Mouse (Mus musculus): ENCODE data around the gene Ythdf2. TPM values are rescaled to one million over a fixed set of nuclear protein-coding genes. Genes with fewer than 3 reads are reported as not detected.
A peak's percentile ranks its signal among the peaks of the same experiment; 100 is the strongest.

Gene Ythdf2
- total and polyA plus RNA-seq, 2 experiments from 2014 or later = 28.7 to 52.4 TPM

GRCm38 (mm10) chr4:132166350-132167290 is 45.5 kb downstream of the Ythdf2 start:
- Histone ChIP-seq H3K9me3 (replicated peaks; ENCODE audit: control insufficient read depth, low read length) (no peaks in the 10 kb centered on the region), H3K4me3 (ENCODE audit: low read depth, low read length) (no peak overlapping the region), H3K4me1 (ENCODE audit: control insufficient read depth, insufficient read depth) (no peaks in the 10 kb centered on the region), H3K27me3 (ENCODE audit: control insufficient read depth, insufficient read depth, low read length) (no peaks in the 10 kb centered on the region), H3K9ac (replicated peaks; ENCODE audit: low read depth, low read length) (no peak overlapping the region), H3K27ac (ENCODE audit: low read depth) (no peak overlapping the region), H3K4me2 (ENCODE audit: low read depth, low read length) (no peak overlapping the region), H3K36me3 (replicated peaks; ENCODE audit: control insufficient read depth, insufficient read depth, low read length) (no peaks in the 10 kb centered on the region)
- DNase-seq (ENCODE audit: low spot score) (no peak), ATAC-seq (ENCODE audit: insufficient read depth, low read depth) (no peak)
- TF ChIP-seq EP300 (IDR thresholded peaks at IDR 0.05; ENCODE audit: low read depth) = no peak
- no peak for TF ChIP-seq CTCF (IDR thresholded peaks at IDR 0.05; ENCODE audit: low read depth)
- 64% methylated on average over 16 of the region's 16 CpGs for WGBS

DNA sequence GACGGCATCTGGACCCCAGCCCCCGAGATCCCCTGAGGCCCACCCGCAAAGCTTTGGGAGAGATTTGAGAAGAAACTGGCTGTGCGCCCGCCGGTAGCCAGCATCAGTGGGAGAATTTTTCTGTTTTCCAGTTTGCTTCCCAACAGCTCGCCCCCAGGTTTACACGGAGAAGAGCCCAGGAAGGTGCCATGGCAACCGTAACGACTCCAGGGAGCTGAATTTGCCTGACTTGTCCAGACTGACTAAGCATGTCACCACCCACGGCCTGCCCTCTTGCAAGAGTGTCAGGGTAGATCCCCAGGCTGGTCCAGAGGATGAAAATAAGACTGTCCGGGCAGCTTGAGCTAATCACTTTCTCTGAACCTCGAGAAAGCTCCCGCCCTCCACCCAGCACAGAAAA is 46.4 kb downstream of the Ythdf2 start:
- 63% methylated on average over 14 of the region's 14 CpGs for WGBS
- Histone ChIP-seq H3K27me3 (ENCODE audit: control insufficient read depth, insufficient read depth, low read length) (no peaks in the 10 kb centered on the region), H3K9me3 (replicated peaks; ENCODE audit: control insufficient read depth, low read length) (no peaks in the 10 kb centered on the region), H3K4me1 (ENCODE audit: control insufficient read depth, insufficient read depth) (no peaks in the 10 kb centered on the region), H3K4me3 (ENCODE audit: low read depth, low read length) (no peak overlapping the region), H3K36me3 (replicated peaks; ENCODE audit: control insufficient read depth, insufficient read depth, low read length) (no peaks in the 10 kb centered on the region), H3K4me2 (ENCODE audit: low read depth, low read length) (no peak overlapping the region), H3K27ac (ENCODE audit: low read depth) (no peak overlapping the region), H3K9ac (replicated peaks; ENCODE audit: low read depth, low read length) (no peak overlapping the region)
- no peak for TF ChIP-seq EP300 (IDR thresholded peaks at IDR 0.05; ENCODE audit: low read depth)
- TF ChIP-seq CTCF (IDR thresholded peaks at IDR 0.05; ENCODE audit: low read depth) = no peak
- DNase-seq (ENCODE audit: low spot score) (no peak), ATAC-seq (ENCODE audit: insufficient read depth, low read depth) (no peak)

DNA sequence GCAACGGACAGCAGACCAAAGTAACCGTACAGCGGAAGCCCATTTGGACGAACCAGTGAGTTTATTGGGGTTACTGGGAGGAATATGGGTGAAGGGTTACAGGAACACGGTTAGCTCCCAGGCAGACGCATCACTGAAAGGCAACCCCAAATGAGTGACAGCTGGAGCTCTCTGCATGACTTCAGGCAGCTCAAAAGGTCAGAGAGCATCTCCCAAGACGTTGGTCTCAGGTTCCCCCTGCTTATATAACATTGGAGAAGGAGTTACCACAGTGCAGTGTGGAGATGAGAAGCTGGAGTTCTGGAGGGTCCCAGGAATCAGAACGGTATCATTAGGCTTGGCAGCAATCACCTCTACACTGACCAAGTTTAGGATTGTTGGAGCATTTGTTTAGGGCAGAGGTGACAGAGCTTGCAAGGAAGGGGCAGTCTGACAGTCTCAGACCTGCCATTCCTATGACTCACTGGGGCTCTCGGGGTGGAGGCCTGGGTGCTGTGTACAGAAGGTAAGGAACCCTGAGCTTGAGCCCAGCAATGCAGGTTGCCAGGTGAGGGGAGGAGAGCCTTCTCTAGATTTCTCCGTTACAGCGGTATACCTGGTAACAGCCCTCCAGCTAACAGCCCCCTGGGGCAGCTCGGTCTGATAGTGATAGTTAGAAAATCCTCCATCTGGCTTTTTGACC is 55.0 kb downstream of the Ythdf2 start:
- Histone ChIP-seq H3K4me1 (ENCODE audit: control insufficient read depth, insufficient read depth) (no peaks in the 10 kb centered on the region), H3K4me3 (ENCODE audit: low read depth, low read length) (no peak overlapping the region), H3K9ac (replicated peaks; ENCODE audit: low read depth, low read length) (no peak overlapping the region), H3K4me2 (ENCODE audit: low read depth, low read length) (no peak overlapping the region), H3K9me3 (replicated peaks; ENCODE audit: control insufficient read depth, low read length) (no peaks in the 10 kb centered on the region), H3K36me3 (replicated peaks; ENCODE audit: control insufficient read depth, insufficient read depth, low read length) (no peaks in the 10 kb centered on the region), H3K27me3 (ENCODE audit: control insufficient read depth, insufficient read depth, low read length) (no peaks in the 10 kb centered on the region), H3K27ac (ENCODE audit: low read depth) (0 out of 2 replicates have a peak overlapping the region, but pooled peaks have one; percentile 6)
- no peak for DNase-seq (ENCODE audit: low spot score)
- TF ChIP-seq EP300 (IDR thresholded peaks at IDR 0.05; ENCODE audit: low read depth) = no peak
- TF ChIP-seq CTCF (IDR thresholded peaks at IDR 0.05; ENCODE audit: low read depth) = no peak
- ATAC-seq (ENCODE audit: insufficient read depth, low read depth) = no peak
- 62% methylated on average over 12 of the region's 12 CpGs for WGBS

GRCm38 (mm10) chr4:132154877-132155670 is 57.0 kb downstream of the Ythdf2 start:
- TF ChIP-seq CTCF (IDR thresholded peaks at IDR 0.05; ENCODE audit: low read depth) = no peak
- TF ChIP-seq EP300 (IDR thresholded peaks at IDR 0.05; ENCODE audit: low read depth) = no peak
- Histone ChIP-seq H3K27ac (ENCODE audit: low read depth) (no peak overlapping the region), H3K4me2 (ENCODE audit: low read depth, low read length) (no peak overlapping the region), H3K36me3 (replicated peaks; ENCODE audit: control insufficient read depth, insufficient read depth, low read length) (no peaks in the 10 kb centered on the region), H3K9ac (replicated peaks; ENCODE audit: low read depth, low read length) (no peak overlapping the region), H3K4me1 (ENCODE audit: control insufficient read depth, insufficient read depth) (no peaks in the 10 kb centered on the region), H3K9me3 (replicated peaks; ENCODE audit: control insufficient read depth, low read length) (no peaks in the 10 kb centered on the region), H3K4me3 (ENCODE audit: low read depth, low read length) (no peak overlapping the region), H3K27me3 (ENCODE audit: control insufficient read depth, insufficient read depth, low read length) (no peaks in the 10 kb centered on the region)
- 12% methylated on average over 6 of the region's 6 CpGs for WGBS
- no peak for ATAC-seq (ENCODE audit: insufficient read depth, low read depth)
- DNase-seq (ENCODE audit: low spot score) = no peak

- H3K4me2 ChIP-seq (ENCODE audit: low read depth, low read length) = no peak overlapping the region
- ATAC-seq (ENCODE audit: insufficient read depth, low read depth) (no peak), DNase-seq (ENCODE audit: low spot score) (no peak)
- H3K4me1 ChIP-seq (ENCODE audit: control insufficient read depth, insufficient read depth) = no peaks in the 10 kb centered on the region
- H3K4me3 ChIP-seq (ENCODE audit: low read depth, low read length) = no peak overlapping the region
- no peaks in the 10 kb centered on the region for H3K36me3 ChIP-seq (replicated peaks; ENCODE audit: control insufficient read depth, insufficient read depth, low read length)
- no peak overlapping the region for H3K27ac ChIP-seq (ENCODE audit: low read depth)
- H3K9me3 ChIP-seq (replicated peaks; ENCODE audit: control insufficient read depth, low read length) = no peaks in the 10 kb centered on the region
- 47% methylated on average over 1 of the region's 1 CpGs for WGBS
- no peaks in the 10 kb centered on the region for H3K27me3 ChIP-seq (ENCODE audit: control insufficient read depth, insufficient read depth, low read length)
- TF ChIP-seq EP300 (IDR thresholded peaks at IDR 0.05; ENCODE audit: low read depth) (no peak), CTCF (IDR thresholded peaks at IDR 0.05; ENCODE audit: low read depth) (no peak)
- no peak overlapping the region for H3K9ac ChIP-seq (replicated peaks; ENCODE audit: low read depth, low read length)
These were observed 60.4 kb downstream of the Ythdf2 start for GRCm38 (mm10) chr4:132151673-132152072.

All from heart, postnatal 0 days (tissue).